In genomic region chr1:162242980-162243650, GRCm38 (mm10) we compare ENCODE assay signal across 14 mouse cellular contexts.
A peak's percentile ranks its signal among the peaks of the same experiment; 100 is the strongest.
DNase-seq lines count a peak whose midpoint lies in the region; ATAC-seq and TF ChIP-seq lines count a peak whose summit lies in the region.
"Had no signal": no experiment of that assay in that cellular context is flagged by ENCODE, and none has a peak within 500 bp of the region (broad histone marks: within the 10 kb centered on the region; RNA-seq: fewer than 3 reads in every experiment).

No protein-coding gene starts in this region.

- H3K27me3 ChIP-seq in intestine, embryonic 14.5 days (replicated peaks; ENCODE audit: control insufficient read depth, insufficient read depth, low read length), result no peaks in the 10 kb centered on the region
- no peaks in the 10 kb centered on the region for H3K27me3 ChIP-seq in intestine, postnatal 0 days (replicated peaks; ENCODE audit: control insufficient read depth, insufficient read depth, low read length)
- H3K27me3 ChIP-seq in midbrain, postnatal 0 days (ENCODE audit: insufficient read depth, low read length), result no peaks in the 10 kb centered on the region
- H3K27me3 ChIP-seq in midbrain, embryonic 13.5 days, result no peaks in the 10 kb centered on the region
- H3K27me3 ChIP-seq: forebrain, embryonic 12.5 days had no signal

- no peaks in the 10 kb centered on the region for H3K9me3 ChIP-seq in intestine, embryonic 14.5 days (ENCODE audit: control insufficient read depth, low read length)
- no peaks in the 10 kb centered on the region for H3K9me3 ChIP-seq in intestine, postnatal 0 days (ENCODE audit: control insufficient read depth)
- H3K9me3 ChIP-seq in midbrain, postnatal 0 days (ENCODE audit: low read length), result no peaks in the 10 kb centered on the region
- H3K9me3 ChIP-seq in midbrain, embryonic 13.5 days, result no peaks in the 10 kb centered on the region
- H3K9me3 ChIP-seq: forebrain, embryonic 12.5 days had no signal

- no peak for TF ChIP-seq CTCF in intestine, postnatal 0 days (IDR thresholded peaks at IDR 0.05; ENCODE audit: low read depth)
- TF ChIP-seq CTCF in midbrain, postnatal 0 days (IDR thresholded peaks at IDR 0.05), result no peak

- DNase-seq in intestine, embryonic 14.5 days (ENCODE audit: low spot score), result no peak
- DNase-seq in midbrain, postnatal 0 days (ENCODE audit: low spot score), result no peak
- peak; percentile 34 for DNase-seq in forelimb bud, embryonic 11.5 days (ENCODE audit: low read depth, low spot score)
- peak; percentile 52 for DNase-seq in yolk sac, embryonic 10.5 days (ENCODE audit: low spot score)
- DNase-seq in cerebellum, adult 8-10 months, result no peak
- no peak for DNase-seq in layer of hippocampus, adult 9-10 months (ENCODE audit: low spot score)
- DNase-seq: adrenal gland, postnatal 25 days; cerebellum, adult 9-10 months; gastrocnemius, postnatal 14 days; thymus, postnatal 14 days had no signal

- no peak overlapping the region for H3K9ac ChIP-seq in intestine, embryonic 14.5 days (ENCODE audit: low read length)
- H3K9ac ChIP-seq in intestine, postnatal 0 days (ENCODE audit: low read depth, low read length), result no peak overlapping the region
- H3K9ac ChIP-seq in midbrain, postnatal 0 days (replicated peaks; ENCODE audit: low read length, poor library complexity, severe bottlenecking), result no peak overlapping the region
- H3K9ac ChIP-seq in midbrain, embryonic 13.5 days (replicated peaks), result no peak overlapping the region
- H3K9ac ChIP-seq: forebrain, embryonic 12.5 days had no signal

- H3K27ac ChIP-seq in intestine, embryonic 14.5 days (ENCODE audit: low read depth), result peak overlapping the region; percentile 76; the same call in 1 of the 2 replicates
- no peak overlapping the region for H3K27ac ChIP-seq in intestine, postnatal 0 days (ENCODE audit: low read depth, low read length)
- no peak overlapping the region for H3K27ac ChIP-seq in midbrain, postnatal 0 days (ENCODE audit: low read depth, low read length)
- H3K27ac ChIP-seq in midbrain, embryonic 13.5 days, result no peak overlapping the region
- H3K27ac ChIP-seq: forebrain, embryonic 12.5 days had no signal

- H3K4me1 ChIP-seq in intestine, embryonic 14.5 days (replicated peaks; ENCODE audit: control insufficient read depth, insufficient read depth, low read length), result peaks cover 10% of the 10 kb centered on the region
- no peaks in the 10 kb centered on the region for H3K4me1 ChIP-seq in intestine, postnatal 0 days (replicated peaks; ENCODE audit: control insufficient read depth, insufficient read depth, low read length)
- H3K4me1 ChIP-seq in midbrain, postnatal 0 days (ENCODE audit: insufficient read depth, low read length), result no peaks in the 10 kb centered on the region
- H3K4me1 ChIP-seq in midbrain, embryonic 13.5 days (replicated peaks), result peaks cover 4% of the 10 kb centered on the region; the same call in 1 of the 2 replicates
- H3K4me1 ChIP-seq: forebrain, embryonic 12.5 days had no signal

- no peak overlapping the region for H3K4me2 ChIP-seq in intestine, embryonic 14.5 days (ENCODE audit: low read length)
- no peak overlapping the region for H3K4me2 ChIP-seq in intestine, postnatal 0 days (replicated peaks; ENCODE audit: low read depth)
- no peak overlapping the region for H3K4me2 ChIP-seq in midbrain, postnatal 0 days (ENCODE audit: low read depth, low read length, poor library complexity, severe bottlenecking)
- H3K4me2 ChIP-seq in midbrain, embryonic 13.5 days (replicated peaks), result no peak overlapping the region
- H3K4me2 ChIP-seq: forebrain, embryonic 12.5 days had no signal

- peak; percentile 89 for ATAC-seq in intestine, embryonic 14.5 days (replicated peaks; ENCODE audit: low FRiP score, low TSS enrichment, low read depth)
- no peak for ATAC-seq in intestine, postnatal 0 days
- ATAC-seq in midbrain, postnatal 0 days (ENCODE audit: low FRiP score), result 0 out of 2 replicates have a peak, but pooled peaks have one; percentile 20
- ATAC-seq in midbrain, embryonic 13.5 days, result no peak
- ATAC-seq: inflammation-experienced regulatory T-cells, adult 6 months had no signal

- no peak overlapping the region for H3K4me3 ChIP-seq in intestine, embryonic 14.5 days (ENCODE audit: low read depth, low read length)
- H3K4me3 ChIP-seq in intestine, postnatal 0 days (ENCODE audit: low read depth, low read length), result no peak overlapping the region
- no peak overlapping the region for H3K4me3 ChIP-seq in midbrain, postnatal 0 days (ENCODE audit: low read depth, low read length)
- H3K4me3 ChIP-seq in midbrain, embryonic 13.5 days (replicated peaks), result no peak overlapping the region
- H3K4me3 ChIP-seq: forebrain, embryonic 12.5 days had no signal

- H3K36me3 ChIP-seq in intestine, embryonic 14.5 days (ENCODE audit: control insufficient read depth, insufficient read depth, low read length), result no peaks in the 10 kb centered on the region
- no peaks in the 10 kb centered on the region for H3K36me3 ChIP-seq in intestine, postnatal 0 days (ENCODE audit: control insufficient read depth, insufficient read depth)
- no peaks in the 10 kb centered on the region for H3K36me3 ChIP-seq in midbrain, postnatal 0 days (ENCODE audit: insufficient read depth, low read length)
- no peaks in the 10 kb centered on the region for H3K36me3 ChIP-seq in midbrain, embryonic 13.5 days
- H3K36me3 ChIP-seq: forebrain, embryonic 12.5 days had no signal

- WGBS in intestine, embryonic 14.5 days, result 42% methylated on average over 7 of the region's 7 CpGs
- WGBS in intestine, postnatal 0 days, result 66% methylated on average over 7 of the region's 7 CpGs
- 68% methylated on average over 7 of the region's 7 CpGs for WGBS in midbrain, postnatal 0 days
- 74% methylated on average over 7 of the region's 7 CpGs for WGBS in midbrain, embryonic 13.5 days

Comparison
In these comparisons a context has a peak if more than half of its experiments do, and no peak if none do; other contexts are left out.
1. ATAC-seq: peak in intestine, embryonic 14.5 days (single experiment) and midbrain, postnatal 0 days (single experiment); none in intestine, postnatal 0 days (single experiment) and midbrain, embryonic 13.5 days (single experiment).
2. DNase-seq: peak in forelimb bud, embryonic 11.5 days (single experiment) and yolk sac, embryonic 10.5 days (single experiment); none in intestine, embryonic 14.5 days (single experiment), midbrain, postnatal 0 days (single experiment), cerebellum, adult 8-10 months (single experiment) and layer of hippocampus, adult 9-10 months (single experiment).